Mouse (Mus musculus) stomach, adult 2 months (tissue): ENCODE data around the gene Fhl5. TPM values are rescaled to one million over a fixed set of nuclear protein-coding genes. Genes with fewer than 3 reads are reported as not detected.

Source experiments
- polyA plus RNA-seq: library from polyadenylated mRNA; depleted of rRNA; stranded (reverse); fragments of >200 nt; gene quantifications from 2 replicates; pipeline ENCODE4 v1.2.3, GENCODE M21; 2012; rRNA removed

Fhl5 gene
- not detected in 2 replicates for polyA plus RNA-seq

GRCm38 (mm10) chr4:25242776-25243175 lies at the start of gene Fhl5:
Fhl5 (minus strand) TSS chr4:25242876.

GRCm38 (mm10) chr4:25281671-25282038 lies 39.0 kb upstream of the Fhl5 start, which contains the start of gene Ufl1:
Ufl1 (minus strand) TSS chr4:25281821.

Other genes with a start within 250 kb of the Fhl5 start
- 0.49 and 0.74 TPM in 2 replicates for gene Ufl1, start 38.9 kb upstream of the Fhl5 start, polyA plus RNA-seq